Mouse (Mus musculus) lung, postnatal 14 days (tissue): ENCODE data around the gene Olfr298.

ENCODE experiments used
- DNase-seq: peaks from one replicate; pipeline ENCODE4 v3.0.0; 2021

The Olfr298 gene

DNA sequence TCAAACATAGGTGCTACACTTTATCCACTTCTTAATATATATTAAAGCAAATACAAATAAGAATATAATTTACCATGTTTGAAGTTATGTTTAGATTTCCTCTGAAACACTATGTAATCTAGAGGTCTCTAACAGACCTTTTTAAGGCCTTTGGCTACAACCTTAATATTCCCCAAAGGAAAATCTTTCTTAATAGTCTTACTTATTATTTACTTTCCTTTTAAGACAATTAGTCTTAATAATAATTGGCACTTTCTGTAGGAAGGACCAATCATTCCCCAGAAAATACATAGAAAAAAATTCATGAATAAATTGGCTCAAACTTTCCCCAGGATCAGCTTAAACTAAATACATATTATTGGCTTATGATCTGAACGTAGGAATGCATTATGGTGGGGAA is at the start of gene Olfr298:
Gene Olfr298 (minus strand): TSS at position 101 of the 400 bp plus-strand sequence.
- DNase-seq, result no peak

DNA sequence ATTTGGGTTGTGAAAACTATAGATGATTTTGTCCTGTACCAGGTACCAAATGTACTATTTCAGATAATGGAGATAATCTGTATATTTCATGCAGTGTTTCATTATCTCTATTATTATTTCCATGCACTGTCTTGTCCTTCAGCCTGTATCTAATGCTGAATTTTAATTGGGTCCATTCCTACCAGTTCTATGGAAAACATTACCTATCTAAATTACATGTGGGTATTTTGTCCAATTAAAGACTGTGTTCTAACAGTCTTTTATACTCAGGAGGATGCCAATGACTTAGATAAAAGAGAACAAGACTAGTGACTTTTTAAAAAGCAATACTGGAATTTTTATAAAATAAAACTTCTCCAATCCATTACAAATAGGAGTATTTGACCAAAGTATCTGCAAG is 27.4 kb upstream of the Olfr298 start, which contains the start of gene Olfr297:
Gene Olfr297 (plus strand): TSS at position 301 of the 400 bp plus-strand sequence.
- DNase-seq, result no peak

GRCm38 (mm10) chr7:86459621-86460020 is 32.7 kb downstream of the Olfr298 start, which contains the start of gene Olfr299:
Gene Olfr299 (plus strand): TSS chr7:86459921.
- no peak for DNase-seq
